Mouse (Mus musculus): Measurements from ENCODE around the gene Nr1i2.

DNA sequence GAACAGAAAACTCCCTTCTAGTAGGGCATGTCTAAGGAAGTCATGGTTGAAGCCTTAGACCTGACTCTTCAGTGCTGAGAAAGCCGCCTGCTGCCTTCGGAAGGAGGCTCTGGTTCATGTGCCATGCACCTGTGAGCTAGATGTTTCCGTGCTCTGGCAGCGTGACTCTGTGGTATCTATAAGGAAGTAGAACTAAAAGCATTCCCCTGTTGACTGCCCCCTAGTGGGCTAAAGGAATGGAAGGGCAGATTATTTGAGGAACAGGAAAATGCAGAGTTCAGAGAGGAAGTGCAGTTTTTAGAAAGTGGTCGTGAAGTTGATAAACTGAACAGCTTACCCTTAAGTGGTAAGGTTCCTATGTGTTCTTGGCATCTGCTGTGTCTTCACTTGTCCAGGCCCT is 54.9 kb downstream of the Nr1i2 start:
- TF ChIP-seq HCFC1 (IDR thresholded peaks at IDR 0.05; ENCODE audit: borderline replicate concordance, insufficient read depth, low read length): no peak
- no peak for TF ChIP-seq MAFK (IDR thresholded peaks at IDR 0.05; ENCODE audit: insufficient read depth, low read depth, low read length)
- no peak for TF ChIP-seq ZNF384 (IDR thresholded peaks at IDR 0.05; ENCODE audit: low read depth, low read length)

Measured in ES-E14 (cell line).